Mouse (Mus musculus) ES-Bruce4 (cell line): Measurements from ENCODE around the gene Xylt1.

Experiments used
- CTCF ChIP-seq: IDR thresholded peaks from one replicate; pipeline ENCODE4 v1.8.1; 2011; ENCODE audit warnings: low read depth, low read length
- POLR2A ChIP-seq: IDR thresholded peaks from one replicate; pipeline ENCODE4 v1.8.1; 2011; ENCODE audit warnings: low read length; ENCODE audit not compliant: insufficient read depth

DNA sequence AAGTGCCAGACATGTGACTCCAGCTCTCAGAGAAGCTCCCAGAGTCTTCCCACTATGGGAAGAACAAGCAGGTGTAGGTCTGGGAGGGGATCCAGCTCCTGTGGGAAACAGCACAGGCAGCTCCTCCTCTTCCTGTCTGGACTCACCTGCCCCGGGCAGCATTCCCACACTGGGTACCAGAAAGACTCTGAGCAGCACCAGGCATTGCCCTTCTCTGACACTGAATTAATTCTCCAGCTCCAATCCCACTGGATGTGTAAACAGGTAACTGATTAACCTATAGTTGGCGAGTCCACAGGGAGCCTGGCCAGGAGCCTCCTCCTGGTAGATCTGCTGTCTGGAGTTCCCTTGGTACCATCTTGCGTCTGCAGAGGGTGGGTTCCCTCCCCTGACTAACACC lies 248.0 kb downstream of the Xylt1 start:
- TF ChIP-seq CTCF (no peak), POLR2A (no peak)
